Mouse (Mus musculus) limb, embryonic 14.5 days (tissue): Measurements from ENCODE around the gene Abcd3. TPM values are rescaled to one million over a fixed set of nuclear protein-coding genes. Genes with fewer than 3 reads are reported as not detected.

Experiments
- ATAC-seq: fragments of 200-750 bp; cut with Nextera tagmentation; 2 replicates; pipeline ENCODE4 v1.8.0; 2017; ENCODE audit warnings: low read depth, moderate number of reproducible peaks, moderate TSS enrichment; ENCODE audit not compliant: low FRiP score
- DNase-seq: peaks from one replicate; pipeline ENCODE4 v3.0.0-alpha.2; 2015; ENCODE audit warnings: low spot score
- H3K27ac ChIP-seq: fragments of 300-500 bp; sonication (generic); replicated peaks from 2 replicates; pipeline ENCODE4 v1.5.1; 2014; ENCODE audit warnings: low read depth, mild to moderate bottlenecking, low read length, moderate library complexity, mixed read lengths
- H3K27me3 ChIP-seq: fragments of 300-500 bp; sonication (generic); 2 replicates; pipeline ENCODE4 v1.6.1; 2014; ENCODE audit warnings: low read length, mixed read lengths; ENCODE audit not compliant: control insufficient read depth, insufficient read depth
- H3K36me3 ChIP-seq: fragments of 300-500 bp; sonication (generic); 2 replicates; pipeline ENCODE4 v1.6.1; 2014; ENCODE audit warnings: mild to moderate bottlenecking, low read length, moderate library complexity, mixed read lengths; ENCODE audit not compliant: control insufficient read depth, insufficient read depth
- H3K4me1 ChIP-seq: fragments of 300-500 bp; sonication (generic); 2 replicates; pipeline ENCODE4 v1.6.1; 2014; ENCODE audit warnings: antibody characterized with exemption, low read length, mixed read lengths; ENCODE audit not compliant: control insufficient read depth, insufficient read depth
- H3K4me2 ChIP-seq: fragments of 300-500 bp; sonication (generic); replicated peaks from 2 replicates; pipeline ENCODE4 v1.6.1; 2014; ENCODE audit warnings: low read depth, mild to moderate bottlenecking, low read length, moderate library complexity; ENCODE audit not compliant: severe bottlenecking
- H3K4me3 ChIP-seq: fragments of 300-500 bp; sonication (generic); replicated peaks from 2 replicates; pipeline ENCODE4 v1.5.1; 2014; ENCODE audit warnings: low read length
- H3K9ac ChIP-seq: fragments of 300-500 bp; sonication (generic); 2 replicates; pipeline ENCODE4 v1.6.1; 2014; ENCODE audit warnings: mild to moderate bottlenecking, low read depth, low read length, moderate library complexity; ENCODE audit not compliant: severe bottlenecking
- H3K9me3 ChIP-seq: fragments of 300-500 bp; sonication (generic); 2 replicates; pipeline ENCODE4 v1.6.1; 2016; ENCODE audit warnings: low read length; ENCODE audit not compliant: control insufficient read depth
- POLR2A ChIP-seq: fragments of 200-500 bp; IDR thresholded peaks from 2 replicates; pipeline ENCODE4 v1.8.0; 2012; ENCODE audit warnings: inconsistent platforms, mild to moderate bottlenecking, moderate library complexity, borderline replicate concordance; ENCODE audit not compliant: insufficient read depth, insufficient read length; ENCODE audit errors: extremely low read depth
- WGBS: fragments of 180-500 bp; shearing (Covaris S2); extraction: QIAGEN DNeasy Blood & Tissue Kit; methylation state at CpG from one replicate; pipeline ENCODE4 v1.1.7; 2014; 5-methylcytosine and 5-hydroxymethylcytosine counted together
- polyA plus RNA-seq, 2 experiments: library from polyadenylated mRNA; depleted of rRNA in 1 of 2; stranded (reverse) in 1 of 2; unstranded in 1 of 2; fragments of >200 nt; fragmentation: Nextera tagmentation in 1 of 2; extraction: Ambion mirVana in 1 of 2; gene quantifications; 2 replicates each; pipeline versions ENCODE4 v1.2.1 to v1.2.3; 2012 to 2014

Gene Abcd3
- polyA plus RNA-seq, 2 experiments: 24.6 to 55.3 TPM

GRCm38 (mm10) chr3:121715336-121715735 is 99.8 kb downstream of the Abcd3 start:
- no peak for ATAC-seq
- Histone ChIP-seq H3K27me3 (no peaks in the 10 kb centered on the region), H3K4me1 (peaks cover 11% of the 10 kb centered on the region; the same call in 1 of the 2 replicates), H3K4me3 (no peak overlapping the region), H3K36me3 (no peaks in the 10 kb centered on the region), H3K4me2 (no peak overlapping the region), H3K27ac (no peak overlapping the region), H3K9me3 (no peaks in the 10 kb centered on the region), H3K9ac (no peak overlapping the region)
- DNase-seq: no peak
- TF ChIP-seq POLR2A: no peak

GRCm38 (mm10) chr3:121714461-121714860 is 100.6 kb downstream of the Abcd3 start:
- Histone ChIP-seq H3K4me3 (no peak overlapping the region), H3K9me3 (no peaks in the 10 kb centered on the region), H3K9ac (no peak overlapping the region), H3K27ac (no peak overlapping the region), H3K4me2 (no peak overlapping the region), H3K36me3 (no peaks in the 10 kb centered on the region), H3K27me3 (no peaks in the 10 kb centered on the region), H3K4me1 (peaks cover 11% of the 10 kb centered on the region; the same call in 1 of the 2 replicates)
- no peak for TF ChIP-seq POLR2A
- ATAC-seq (no peak), DNase-seq (no peak)
- 87% methylated on average over 2 of the region's 2 CpGs for WGBS

GRCm38 (mm10) chr3:121713816-121714215 is 101.3 kb downstream of the Abcd3 start:
- Histone ChIP-seq H3K4me1 (0 out of 2 replicates have a peak, but pooled peaks cover 5% of the 10 kb centered on the region), H3K4me2 (no peak overlapping the region), H3K27me3 (no peaks in the 10 kb centered on the region), H3K4me3 (no peak overlapping the region), H3K36me3 (no peaks in the 10 kb centered on the region), H3K9me3 (no peaks in the 10 kb centered on the region), H3K27ac (no peak overlapping the region), H3K9ac (no peak overlapping the region)
- no peak for TF ChIP-seq POLR2A
- 66% methylated on average over 8 of the region's 8 CpGs for WGBS
- ATAC-seq (no peak), DNase-seq (no peak)

GRCm38 (mm10) chr3:121713151-121713701 is 101.9 kb downstream of the Abcd3 start:
- H3K9ac ChIP-seq: no peak overlapping the region
- WGBS: 55% methylated on average over 17 of the region's 17 CpGs

GRCm38 (mm10) chr3:121712222-121712621 is 102.9 kb downstream of the Abcd3 start:
- no peak overlapping the region for H3K4me3 ChIP-seq
- no peaks in the 10 kb centered on the region for H3K27me3 ChIP-seq
- H3K27ac ChIP-seq: no peak overlapping the region
- DNase-seq (no peak), ATAC-seq (no peak)
- no peak for TF ChIP-seq POLR2A
- WGBS: 48% methylated on average over 4 of the region's 4 CpGs
- H3K9ac ChIP-seq: no peak overlapping the region
- H3K4me1 ChIP-seq: no peaks in the 10 kb centered on the region
- H3K9me3 ChIP-seq: no peaks in the 10 kb centered on the region
- H3K4me2 ChIP-seq: no peak overlapping the region
- H3K36me3 ChIP-seq: no peaks in the 10 kb centered on the region

More at GRCm38 (mm10) chr3:121713151-121713701, 101.9 kb downstream of the Abcd3 start:
- no peak overlapping the region for H3K27ac ChIP-seq
- no peak overlapping the region for H3K4me3 ChIP-seq
- TF ChIP-seq POLR2A: no peak
- H3K4me2 ChIP-seq: no peak overlapping the region
- 0 out of 2 replicates have a peak, but pooled peaks cover under 1% of the 10 kb centered on the region for H3K4me1 ChIP-seq
- DNase-seq (no peak), ATAC-seq (no peak)
- no peaks in the 10 kb centered on the region for H3K36me3 ChIP-seq
- H3K27me3 ChIP-seq: no peaks in the 10 kb centered on the region
- H3K9me3 ChIP-seq: no peaks in the 10 kb centered on the region

GRCm38 (mm10) chr3:121710894-121711531 is 104.1 kb downstream of the Abcd3 start:
- no peak for DNase-seq
- H3K9ac ChIP-seq: no peak overlapping the region
- no peak for TF ChIP-seq POLR2A
- H3K4me3 ChIP-seq: no peak overlapping the region
- no peak for ATAC-seq
- H3K4me1 ChIP-seq: no peaks in the 10 kb centered on the region
- no peaks in the 10 kb centered on the region for H3K9me3 ChIP-seq
- no peak overlapping the region for H3K27ac ChIP-seq
- no peaks in the 10 kb centered on the region for H3K36me3 ChIP-seq
- WGBS: 87% methylated on average over 7 of the region's 7 CpGs
- H3K27me3 ChIP-seq: no peaks in the 10 kb centered on the region
- no peak overlapping the region for H3K4me2 ChIP-seq

Other genes starting within 250 kb of the Abcd3 start
- not detected in 2 replicates for gene 4930432M17Rik, start 144.5 kb downstream of the Abcd3 start, polyA plus RNA-seq (2012; rRNA removed)
- gene 4930432M17Rik, start 144.5 kb downstream of the Abcd3 start, polyA plus RNA-seq (2014; fragmentation: Nextera tagmentation; extraction: Ambion mirVana): not detected in 2 replicates
- gene F3, start 91.8 kb downstream of the Abcd3 start, polyA plus RNA-seq (2012; rRNA removed): 8.2 and 8.3 TPM in 2 replicates
- gene F3, start 91.8 kb downstream of the Abcd3 start, polyA plus RNA-seq (2014; fragmentation: Nextera tagmentation; extraction: Ambion mirVana): 14.0 and 16.5 TPM in 2 replicates
- 42.0 and 47.4 TPM in 2 replicates for gene Arhgap29, start 137.2 kb upstream of the Abcd3 start, polyA plus RNA-seq (2012; rRNA removed)
- gene Arhgap29, start 137.2 kb upstream of the Abcd3 start, polyA plus RNA-seq (2014; fragmentation: Nextera tagmentation; extraction: Ambion mirVana): 65.0 and 66.9 TPM in 2 replicates
- 2.2 and 2.6 TPM in 2 replicates for gene Abca4, start 229.1 kb upstream of the Abcd3 start, polyA plus RNA-seq (2012; rRNA removed)
- gene Abca4, start 229.1 kb upstream of the Abcd3 start, polyA plus RNA-seq (2014; fragmentation: Nextera tagmentation; extraction: Ambion mirVana): 1.0 and 1.5 TPM in 2 replicates